Mouse (Mus musculus) liver, embryonic 13.5 days (tissue): ENCODE results near the gene Nbdy. TPM values are rescaled to one million over a fixed set of nuclear protein-coding genes. Genes with fewer than 3 reads are reported as not detected.

ENCODE experiments used
- polyA plus RNA-seq: library from polyadenylated mRNA; unstranded; fragments of >200 nt; fragmentation: Nextera tagmentation; extraction: Ambion mirVana; gene quantifications from 2 replicates; pipeline ENCODE4 v1.2.1, GENCODE M21; 2015

Nbdy gene
- polyA plus RNA-seq, 1 experiment from 2014 or later: 23.8 TPM

Other genes starting within 250 kb of the Nbdy start
- gene Ubqln2, start 225.4 kb upstream of the Nbdy start, polyA plus RNA-seq: 3.8 and 4.5 TPM in 2 replicates
- not detected in 2 replicates for gene Cypt3, start 165.0 kb upstream of the Nbdy start, polyA plus RNA-seq
- 0.77 and 0.80 TPM in 2 replicates for gene Kctd12b, start 27.2 kb upstream of the Nbdy start, polyA plus RNA-seq
- 2.5 and 4.2 TPM in 2 replicates for gene Spin2c, start 108.6 kb downstream of the Nbdy start, polyA plus RNA-seq